Mouse (Mus musculus): Measurements from ENCODE around the gene Cebpg.

DNA sequence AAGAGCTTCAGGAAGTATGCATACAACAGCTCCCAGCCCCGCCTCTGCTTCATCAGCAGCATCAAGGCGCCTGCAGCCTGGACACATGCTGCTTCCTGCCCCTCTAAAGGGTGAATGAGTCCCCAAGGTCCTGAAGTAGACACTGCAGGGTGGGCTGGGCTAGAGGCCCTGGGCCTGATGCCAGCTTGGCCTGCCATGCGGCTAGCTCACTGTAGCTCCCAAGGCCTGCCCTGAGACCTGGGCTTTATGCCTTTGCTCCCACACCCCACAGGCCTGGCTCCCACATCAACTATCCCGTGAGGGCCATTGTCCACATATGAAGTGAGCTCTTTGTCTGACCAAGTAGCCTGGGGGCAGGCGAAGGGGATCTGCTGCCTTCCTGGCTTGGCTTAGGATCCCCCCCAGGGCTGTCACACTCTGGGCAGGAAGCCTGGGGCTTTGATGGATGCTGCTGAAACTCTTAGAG lies 20.1 kb downstream of the Cebpg start:
- TF ChIP-seq CTCF (IDR thresholded peaks at IDR 0.05; ENCODE audit: borderline replicate concordance, insufficient read depth, low read length) = no peak
- no peak for TF ChIP-seq POLR2A (IDR thresholded peaks at IDR 0.05; ENCODE audit: low read depth, low read length)

Data from embryonic fibroblast, embryonic 13.5 days (primary cell).